Mouse (Mus musculus) 416B (cell line): ENCODE results near the gene Lrrn1.

Experiments
- DNase-seq: peaks from one replicate; pipeline ENCODE4 v3.0.0; 2011; ENCODE audit warnings: low read depth

Gene Lrrn1

GRCm38 (mm10) chr6:107528877-107529864 is at the start of gene Lrrn1:
Lrrn1 (plus strand) TSS chr6:107529768.
- no peak for DNase-seq

GRCm38 (mm10) chr6:107494491-107494890 is 35.1 kb upstream of the Lrrn1 start:
- DNase-seq, result no peak

- DNase-seq, result no peak
Measured at GRCm38 (mm10) chr6:107495830-107496229, 33.7 kb upstream of the Lrrn1 start.

- DNase-seq, result no peak
Measured at GRCm38 (mm10) chr6:107513716-107514115, 15.9 kb upstream of the Lrrn1 start.

- DNase-seq, result no peak
Measured at GRCm38 (mm10) chr6:107523953-107524352, 5.6 kb upstream of the Lrrn1 start.

- DNase-seq, result no peak
Measured at GRCm38 (mm10) chr6:107529911-107530431, 403 bp downstream of the Lrrn1 start.

- no peak for DNase-seq
Measured at GRCm38 (mm10) chr6:107530621-107531285, 1.2 kb downstream of the Lrrn1 start.

GRCm38 (mm10) chr6:107531526-107532080 is 2.0 kb downstream of the Lrrn1 start:
- no peak for DNase-seq

GRCm38 (mm10) chr6:107534533-107534932 is 5.0 kb downstream of the Lrrn1 start:
- no peak for DNase-seq

GRCm38 (mm10) chr6:107536631-107537030 is 7.1 kb downstream of the Lrrn1 start:
- no peak for DNase-seq

GRCm38 (mm10) chr6:107541222-107541621 is 11.7 kb downstream of the Lrrn1 start:
- DNase-seq, result no peak

- no peak for DNase-seq
Measured at GRCm38 (mm10) chr6:107541918-107542317, 12.3 kb downstream of the Lrrn1 start.

- DNase-seq, result no peak
Measured at GRCm38 (mm10) chr6:107546272-107546671, 16.7 kb downstream of the Lrrn1 start.

GRCm38 (mm10) chr6:107552511-107552910 is 22.9 kb downstream of the Lrrn1 start:
- no peak for DNase-seq

- DNase-seq, result no peak
Measured at GRCm38 (mm10) chr6:107555364-107555763, 25.8 kb downstream of the Lrrn1 start.

- DNase-seq, result no peak
Measured at GRCm38 (mm10) chr6:107556996-107557395, 27.4 kb downstream of the Lrrn1 start.

- DNase-seq, result no peak
Measured at GRCm38 (mm10) chr6:107557806-107558205, 28.2 kb downstream of the Lrrn1 start.

- DNase-seq, result no peak
Measured at GRCm38 (mm10) chr6:107562255-107562654, 32.7 kb downstream of the Lrrn1 start.

- DNase-seq, result no peak
Measured at GRCm38 (mm10) chr6:107566944-107567634, 37.5 kb downstream of the Lrrn1 start.

- DNase-seq, result no peak
Measured at GRCm38 (mm10) chr6:107574561-107574960, 45.0 kb downstream of the Lrrn1 start.

- no peak for DNase-seq
Measured at GRCm38 (mm10) chr6:107575405-107575804, 45.8 kb downstream of the Lrrn1 start.

GRCm38 (mm10) chr6:107577309-107577708 is 47.7 kb downstream of the Lrrn1 start:
- DNase-seq, result no peak
